Mouse (Mus musculus) liver, adult (tissue): Measurements from ENCODE around the gene Rhox2c.
"Not testable (repeated sequence)": the region's sequence is repeated elsewhere in the genome, so short reads cannot be mapped to it uniquely, and the experiment has no call there.

ENCODE experiments used
- GATA4 ChIP-seq: IDR thresholded peaks from 2 replicates; pipeline ENCODE4 v1.6.1; 2014; ENCODE audit warnings: mild to moderate bottlenecking, low read length; ENCODE audit not compliant: insufficient replicate concordance

The Rhox2c gene

DNA sequence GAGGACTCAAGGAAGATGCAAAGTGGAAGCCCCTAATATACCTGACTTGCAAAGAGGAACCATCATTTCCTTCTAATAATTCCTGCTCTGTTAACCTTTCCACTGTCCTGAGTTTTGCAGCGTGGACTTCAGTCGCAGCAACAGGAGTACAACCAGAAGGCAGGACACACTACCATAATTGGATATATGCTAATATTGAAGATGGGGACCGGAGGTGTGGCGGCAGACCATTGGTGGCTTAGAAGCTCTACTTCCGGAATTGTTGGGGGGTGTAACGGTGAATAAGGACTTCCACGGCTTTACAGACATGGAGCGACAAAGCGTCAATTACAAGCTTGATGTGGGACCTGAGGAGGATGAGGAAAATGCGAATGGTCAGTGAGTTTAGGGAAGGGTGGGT lies at the start of gene Rhox2c:
Rhox2c (plus strand) TSS at position 301 of the 400 bp plus-strand sequence.
- not testable (repeated sequence) for TF ChIP-seq GATA4

- TF ChIP-seq GATA4 = not testable (repeated sequence)
Observed at GRCm38 (mm10) chrX:37411767-37412166, 41.7 kb upstream of the Rhox2c start, which contains the start of gene Rhox2b. Gene Rhox2b (plus strand): TSS chrX:37412067.

- TF ChIP-seq GATA4 = not testable (repeated sequence)
Observed at GRCm38 (mm10) chrX:37432194-37432593, 21.3 kb upstream of the Rhox2c start, which contains the start of gene Rhox4b. Gene Rhox4b (plus strand): TSS chrX:37432494.

DNA sequence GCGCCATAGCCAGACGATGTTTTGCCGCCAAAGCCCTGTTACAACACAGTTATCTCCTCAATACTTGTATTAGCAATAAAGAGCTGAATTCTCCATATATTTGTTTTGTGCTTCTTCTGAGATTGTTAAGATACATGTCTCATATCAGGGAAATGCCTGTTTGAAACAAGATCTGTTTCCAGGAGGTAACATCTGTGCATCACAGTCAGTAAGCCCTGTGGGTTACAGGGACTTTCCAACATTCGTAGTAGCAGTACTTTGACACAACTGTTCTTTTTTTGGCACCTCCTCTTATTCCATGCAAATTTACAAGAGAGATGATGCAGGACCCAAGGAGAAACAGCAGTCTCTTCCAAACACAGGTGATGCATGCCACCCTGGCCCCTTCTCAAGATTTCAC lies 4.8 kb downstream of the Rhox2c start, which contains the start of gene Rhox3c:
Rhox3c (plus strand) TSS at position 301 of the 400 bp plus-strand sequence.
- TF ChIP-seq GATA4 = not testable (repeated sequence)

DNA sequence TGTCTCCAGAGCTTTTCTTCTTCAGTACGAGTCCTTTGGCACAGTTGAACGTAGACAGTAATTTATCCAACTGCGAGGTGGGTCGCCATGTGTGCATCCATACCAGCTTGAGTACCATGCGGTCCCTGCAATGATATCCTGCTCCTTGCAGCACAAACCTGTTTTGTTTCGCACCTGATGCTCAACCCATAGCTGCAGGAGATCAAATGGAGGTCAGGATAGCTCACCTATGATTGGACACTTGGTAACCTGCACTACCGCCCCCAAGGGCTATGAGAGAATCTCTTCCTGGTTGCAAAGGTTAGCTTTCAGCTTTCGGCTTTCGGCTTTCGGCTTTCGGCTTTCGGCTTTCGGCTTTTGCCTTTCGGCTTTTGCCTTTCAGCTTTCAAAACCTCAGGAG lies 26.6 kb downstream of the Rhox2c start, which contains the start of gene Rhox4c:
Rhox4c (plus strand) TSS at position 301 of the 400 bp plus-strand sequence.
- not testable (repeated sequence) for TF ChIP-seq GATA4

GRCm38 (mm10) chrX:37514059-37514458 lies 60.6 kb downstream of the Rhox2c start, which contains the start of gene Rhox4d:
Gene Rhox4d (plus strand): TSS chrX:37514359.
- not testable (repeated sequence) for TF ChIP-seq GATA4
